Mouse (Mus musculus) MEL (cell line): ENCODE data around the gene Bmp6.

Experiments used
- CHD2 ChIP-seq: IDR thresholded peaks from 2 replicates; pipeline ENCODE4 v1.6.1; 2011; ENCODE audit warnings: low read length, improper control_type of control experiment
- CTCF ChIP-seq, 3 experiments: IDR thresholded peaks in 2 of 3; conservative IDR thresholded peaks in 1 of 3; 2 replicates each; pipeline ENCODE4 v1.5.1; 2011 to 2012; ENCODE audit warnings: low read length in 3 of 3, low read depth in 2 of 3, mild to moderate bottlenecking in 2 of 3, improper control_type of control experiment in 1 of 3, inconsistent platforms in 1 of 3, mixed read lengths in 1 of 3, moderate library complexity in 1 of 3; ENCODE audit not compliant: control insufficient read depth in 1 of 3, insufficient read depth in 1 of 3, poor library complexity in 1 of 3, severe bottlenecking in 1 of 3
- GABPA ChIP-seq: IDR thresholded peaks from 2 replicates; pipeline ENCODE4 v1.6.1; 2012; ENCODE audit warnings: low read depth, mild to moderate bottlenecking, inconsistent platforms, low read length, improper control_type of control experiment, moderate library complexity
- GATA1 ChIP-seq: IDR thresholded peaks from 2 replicates; pipeline ENCODE4 v1.6.1; 2011; ENCODE audit warnings: low read depth, low read length, improper control_type of control experiment
- MAX ChIP-seq: IDR thresholded peaks from 2 replicates; pipeline ENCODE4 v1.6.1; 2011; ENCODE audit warnings: low read length, improper control_type of control experiment
- MYC ChIP-seq: IDR thresholded peaks from 2 replicates; pipeline ENCODE4 v1.6.1; 2011; ENCODE audit warnings: low read depth, mild to moderate bottlenecking, low read length, improper control_type of control experiment, moderate library complexity
- POLR2A ChIP-seq, 2 experiments: IDR thresholded peaks; 2 replicates each; pipeline ENCODE4 v1.6.1; 2011 to 2012; ENCODE audit warnings: low read length in 2 of 2, mild to moderate bottlenecking in 2 of 2, control low read depth in 1 of 2, improper control_type of control experiment in 1 of 2, low read depth in 1 of 2, moderate library complexity in 1 of 2; ENCODE audit not compliant: control insufficient read depth in 1 of 2, insufficient read depth in 1 of 2, poor library complexity in 1 of 2
- RAD21 ChIP-seq: IDR thresholded peaks from 2 replicates; pipeline ENCODE4 v1.6.1; 2011; ENCODE audit warnings: mild to moderate bottlenecking, low read depth, low read length, improper control_type of control experiment
- TAL1 ChIP-seq: IDR thresholded peaks from 2 replicates; pipeline ENCODE4 v1.6.1; 2012; ENCODE audit warnings: mild to moderate bottlenecking, inconsistent platforms, low read length, moderate library complexity, mixed read lengths
- TBP ChIP-seq: IDR thresholded peaks from 2 replicates; pipeline ENCODE4 v1.8.0; 2011; ENCODE audit warnings: low read depth, low read length, improper control_type of control experiment
- UBTF ChIP-seq: IDR thresholded peaks from 2 replicates; pipeline ENCODE4 v1.6.1; 2012; ENCODE audit warnings: low read depth, mild to moderate bottlenecking, inconsistent platforms, low read length, improper control_type of control experiment, moderate library complexity, borderline replicate concordance; ENCODE audit not compliant: insufficient read depth
- ZC3H11A ChIP-seq: IDR thresholded peaks from 2 replicates; pipeline ENCODE4 v1.6.1; 2012; ENCODE audit warnings: low read depth, mild to moderate bottlenecking, inconsistent platforms, low read length, improper control_type of control experiment

- TF ChIP-seq MAX (no peak), CTCF (IDR thresholded peaks at IDR 0.05 in 2 of 3, conservative IDR thresholded peaks at IDR 0.05 in 1 of 3; ENCODE audit: control insufficient read depth in 1 of 3, insufficient read depth in 1 of 3, low read depth in 2 of 3, low read length in 3 of 3, poor library complexity in 1 of 3, severe bottlenecking in 1 of 3) (no peak), TAL1 (no peak), UBTF (no peak), ZC3H11A (no peak), RAD21 (no peak), CHD2 (no peak), TBP (no peak), POLR2A (IDR thresholded peaks at IDR 0.05; ENCODE audit: control insufficient read depth in 1 of 2, insufficient read depth in 1 of 2, low read depth in 1 of 2, low read length in 2 of 2, poor library complexity in 1 of 2) (no peak), GATA1 (no peak), MYC (no peak), GABPA (no peak)
Observed at GRCm38 (mm10) chr13:38513921-38514320, 169.0 kb downstream of the Bmp6 start.
